Mouse (Mus musculus) liver, embryonic 14.5 days (tissue): ENCODE measurements around the gene Park7. TPM values are rescaled to one million over a fixed set of nuclear protein-coding genes. Genes with fewer than 3 reads are reported as not detected.

Experiments
- ATAC-seq: fragments of 200-750 bp; cut with Nextera tagmentation; 2 replicates; pipeline ENCODE4 v1.8.0; 2017; ENCODE audit warnings: moderate number of reproducible peaks, mild to moderate bottlenecking, moderate library complexity; ENCODE audit not compliant: insufficient read depth
- DNase-seq, 3 experiments: peaks; one replicate each; pipeline ENCODE4 v3.0.0-alpha.2; 2012 to 2013; ENCODE audit warnings: low read depth in 3 of 3, low spot score in 3 of 3
- H3K27ac ChIP-seq: fragments of 300-500 bp; sonication (generic); 2 replicates; pipeline ENCODE4 v1.5.1; 2014; ENCODE audit warnings: moderate library complexity, mild to moderate bottlenecking, control low read depth, inconsistent platforms
- H3K27me3 ChIP-seq: fragments of 300-500 bp; sonication (generic); 2 replicates; pipeline ENCODE4 v1.6.1; 2014; ENCODE audit warnings: mild to moderate bottlenecking, low read length, moderate library complexity; ENCODE audit not compliant: control insufficient read depth, insufficient read depth
- H3K36me3 ChIP-seq: fragments of 300-500 bp; sonication (generic); replicated peaks from 2 replicates; pipeline ENCODE4 v1.6.1; 2014; ENCODE audit warnings: low read depth; ENCODE audit not compliant: control insufficient read depth, insufficient read depth
- H3K4me1 ChIP-seq, 2 experiments: fragments of 200-500 bp in 1 of 2; fragments of 300-500 bp in 1 of 2; sonication (generic) in 1 of 2; replicated peaks; 2 replicates each; pipeline ENCODE4 v1.6.1; 2012 to 2014; ENCODE audit warnings: antibody characterized with exemption in 1 of 2, inconsistent platforms in 1 of 2, low read length in 1 of 2; ENCODE audit not compliant: control insufficient read depth in 2 of 2, insufficient read depth in 2 of 2
- H3K4me2 ChIP-seq: fragments of 300-500 bp; sonication (generic); 2 replicates; pipeline ENCODE4 v1.6.1; 2014; ENCODE audit warnings: low read depth, mild to moderate bottlenecking, control low read depth, moderate library complexity
- H3K4me3 ChIP-seq, 2 experiments: fragments of 200-500 bp in 1 of 2; fragments of 300-500 bp in 1 of 2; sonication (generic) in 1 of 2; 2 replicates each; pipeline ENCODE4 v1.5.1; 2012 to 2014; ENCODE audit warnings: low read depth in 2 of 2, low read length in 2 of 2, mild to moderate bottlenecking in 2 of 2, control low read depth in 1 of 2, inconsistent platforms in 1 of 2, moderate library complexity in 1 of 2; ENCODE audit not compliant: insufficient read depth in 1 of 2
- H3K9ac ChIP-seq: fragments of 300-500 bp; sonication (generic); replicated peaks from 2 replicates; pipeline ENCODE4 v1.6.1; 2014; ENCODE audit warnings: mild to moderate bottlenecking, control low read depth, moderate library complexity
- H3K9me3 ChIP-seq: fragments of 300-500 bp; sonication (generic); 2 replicates; pipeline ENCODE4 v1.6.1; 2016; ENCODE audit warnings: low read length, mixed read lengths; ENCODE audit not compliant: control insufficient read depth
- CTCF ChIP-seq: IDR thresholded peaks from 2 replicates; pipeline ENCODE4 v1.5.1; 2016; ENCODE audit warnings: antibody characterized with exemption, low read depth, control low read depth
- EP300 ChIP-seq: IDR thresholded peaks from 2 replicates; pipeline ENCODE4 v1.6.1; 2016; ENCODE audit warnings: antibody characterized with exemption, low read depth
- WGBS: fragments of 180-500 bp; shearing (Covaris S2); extraction: QIAGEN DNeasy Blood & Tissue Kit; methylation state at CpG from one replicate; pipeline ENCODE4 v1.1.7; 2014; ENCODE audit not compliant: insufficient replicate concordance; 5-methylcytosine and 5-hydroxymethylcytosine counted together
- polyA plus RNA-seq, 2 experiments: library from polyadenylated mRNA; depleted of rRNA in 1 of 2; stranded (reverse) in 1 of 2; unstranded in 1 of 2; fragments of >200 nt; fragmentation: Nextera tagmentation in 1 of 2; extraction: Ambion mirVana in 1 of 2; gene quantifications; 2 replicates each; pipeline versions ENCODE4 v1.2.1 to v1.2.3; 2012 to 2014

The Park7 gene
- polyA plus RNA-seq, 2 experiments, result 180 to 263 TPM

- Histone ChIP-seq H3K4me1 (peaks cover 0 to 2% of the 10 kb centered on the region in 2 experiments; a peak in 2 of 4 replicates), H3K27ac (no peak overlapping the region), H3K36me3 (no peaks in the 10 kb centered on the region), H3K9me3 (no peaks in the 10 kb centered on the region), H3K9ac (no peak overlapping the region), H3K4me2 (peak overlapping the region; percentile 22; the same call in 1 of the 2 replicates), H3K27me3 (no peaks in the 10 kb centered on the region), H3K4me3 (no peak overlapping the region)
- DNase-seq, result no peak
- no peak for ATAC-seq
- 44% methylated on average over 20 of the region's 20 CpGs for WGBS
- TF ChIP-seq EP300 (no peak), CTCF (no peak)
These were observed 24.8 kb downstream of the Park7 start for GRCm38 (mm10) chr4:150889273-150889954.

GRCm38 (mm10) chr4:150888492-150888891, 25.7 kb downstream of the Park7 start:
- no peak overlapping the region for H3K4me2 ChIP-seq
- no peak for ATAC-seq
- no peak overlapping the region for H3K4me3 ChIP-seq
- H3K27ac ChIP-seq, result no peak overlapping the region
- DNase-seq, result no peak
- peaks cover 0 to 2% of the 10 kb centered on the region in 2 experiments; a peak in 2 of 4 replicates for H3K4me1 ChIP-seq
- no peaks in the 10 kb centered on the region for H3K27me3 ChIP-seq
- no peak for TF ChIP-seq CTCF
- no peak for TF ChIP-seq EP300
- H3K36me3 ChIP-seq, result no peaks in the 10 kb centered on the region
- H3K9ac ChIP-seq, result no peak overlapping the region
- no peaks in the 10 kb centered on the region for H3K9me3 ChIP-seq
- 55% methylated on average over 4 of the region's 4 CpGs for WGBS

- Histone ChIP-seq H3K27ac (no peak overlapping the region), H3K4me2 (no peak overlapping the region), H3K27me3 (no peaks in the 10 kb centered on the region), H3K4me3 (no peak overlapping the region), H3K9ac (no peak overlapping the region), H3K9me3 (no peaks in the 10 kb centered on the region), H3K4me1 (peaks cover 0 to 2% of the 10 kb centered on the region in 2 experiments; a peak in 2 of 4 replicates), H3K36me3 (no peaks in the 10 kb centered on the region)
- TF ChIP-seq CTCF (no peak), EP300 (no peak)
- no peak for DNase-seq
- 65% methylated on average over 5 of the region's 5 CpGs for WGBS
- no peak for ATAC-seq
These were observed 26.3 kb downstream of the Park7 start for GRCm38 (mm10) chr4:150887903-150888302.

GRCm38 (mm10) chr4:150882632-150883031, 31.6 kb downstream of the Park7 start:
- no peak for ATAC-seq
- TF ChIP-seq CTCF (no peak), EP300 (no peak)
- no peak for DNase-seq
- WGBS, result 53% methylated on average over 5 of the region's 5 CpGs
- Histone ChIP-seq H3K27me3 (no peaks in the 10 kb centered on the region), H3K4me3 (no peak overlapping the region), H3K9ac (no peak overlapping the region), H3K4me2 (no peak overlapping the region), H3K4me1 (no peaks in the 10 kb centered on the region), H3K27ac (no peak overlapping the region), H3K9me3 (no peaks in the 10 kb centered on the region), H3K36me3 (no peaks in the 10 kb centered on the region)

GRCm38 (mm10) chr4:150880364-150880763, 33.9 kb downstream of the Park7 start:
- H3K4me3 ChIP-seq, result no peak overlapping the region

More at GRCm38 (mm10) chr4:150880364-150880763, 33.9 kb downstream of the Park7 start:
- Histone ChIP-seq H3K27me3 (no peaks in the 10 kb centered on the region), H3K4me1 (no peaks in the 10 kb centered on the region; a peak in 1 of 4 replicates), H3K27ac (no peak overlapping the region), H3K4me2 (no peak overlapping the region), H3K36me3 (no peaks in the 10 kb centered on the region), H3K9ac (no peak overlapping the region), H3K9me3 (no peaks in the 10 kb centered on the region)
- WGBS, result 66% methylated on average over 5 of the region's 5 CpGs
- ATAC-seq (no peak), DNase-seq (no peak)
- TF ChIP-seq CTCF, result no peak
- no peak for TF ChIP-seq EP300
